Mouse (Mus musculus) thymus, postnatal 0 days (tissue): ENCODE measurements around the gene Wrnip1. TPM values are rescaled to one million over a fixed set of nuclear protein-coding genes. Genes with fewer than 3 reads are reported as not detected.

ENCODE experiments used
- DNase-seq: peaks from one replicate; pipeline ENCODE4 v3.0.0-alpha.2; 2015; ENCODE audit warnings: low spot score
- polyA plus RNA-seq: library from polyadenylated mRNA; unstranded; fragments of >200 nt; fragmentation: Nextera tagmentation; extraction: Ambion mirVana; gene quantifications from 2 replicates; pipeline ENCODE4 v1.2.1, GENCODE M21; 2015

Gene Wrnip1
- polyA plus RNA-seq: 26.1 and 30.2 TPM in 2 replicates

- DNase-seq: peak; percentile 98
Measured at GRCm38 (mm10) chr13:32801693-32802221, at the start of gene Wrnip1. Gene Wrnip1 (plus strand): TSS chr13:32802038.

- DNase-seq: no peak
Measured at GRCm38 (mm10) chr13:32752066-32752657, 49.7 kb upstream of the Wrnip1 start.

DNA sequence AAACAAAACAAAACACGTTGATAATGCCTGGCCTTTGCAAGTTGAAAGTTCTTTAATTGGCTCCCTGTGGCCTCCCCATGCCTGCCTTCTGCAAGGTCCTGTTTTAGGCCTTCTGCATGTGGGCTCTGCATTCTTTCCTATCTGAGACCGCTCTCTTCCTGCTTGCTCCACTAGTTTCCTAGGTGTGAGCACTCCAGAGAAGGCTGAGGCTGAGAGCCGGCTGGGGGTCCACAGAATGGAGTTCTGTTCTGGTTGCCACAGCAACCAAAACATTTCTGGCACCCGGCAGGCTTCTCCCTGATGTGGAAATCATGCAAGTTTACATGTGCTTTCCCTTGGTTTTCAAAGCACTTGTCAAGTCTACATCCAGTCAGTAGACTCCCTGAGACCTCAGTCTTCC lies 42.8 kb upstream of the Wrnip1 start:
- no peak for DNase-seq

GRCm38 (mm10) chr13:32760795-32761194 lies 41.0 kb upstream of the Wrnip1 start:
- no peak for DNase-seq

- DNase-seq: no peak
Measured at GRCm38 (mm10) chr13:32763141-32763540, 38.7 kb upstream of the Wrnip1 start.

GRCm38 (mm10) chr13:32764448-32764847 lies 37.4 kb upstream of the Wrnip1 start:
- peak; percentile 21 for DNase-seq

- peak; percentile 60 for DNase-seq
Measured at GRCm38 (mm10) chr13:32768104-32768503, 33.7 kb upstream of the Wrnip1 start.

DNA sequence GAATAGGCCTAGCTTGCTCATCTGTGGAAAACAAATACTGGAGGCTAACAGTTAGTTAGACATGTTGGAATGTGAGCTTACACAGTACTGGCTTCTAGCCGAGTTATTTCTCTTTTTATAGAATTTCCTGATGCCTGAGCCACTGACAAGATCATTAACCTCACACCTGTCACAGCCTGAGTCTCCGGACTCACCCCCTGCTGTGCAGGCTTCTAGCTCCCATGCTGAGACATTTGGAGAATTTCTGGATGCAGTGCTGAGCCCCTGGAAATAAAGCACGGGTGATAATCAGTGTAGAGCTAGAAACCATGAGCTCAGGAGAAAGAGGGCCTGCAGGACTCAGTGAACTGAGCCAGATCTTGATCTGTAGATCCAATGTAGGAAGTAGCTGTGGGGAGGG lies 31.9 kb upstream of the Wrnip1 start:
- no peak for DNase-seq

GRCm38 (mm10) chr13:32775889-32776288 lies 25.9 kb upstream of the Wrnip1 start:
- DNase-seq: no peak

GRCm38 (mm10) chr13:32776350-32776749 lies 25.5 kb upstream of the Wrnip1 start:
- DNase-seq: no peak

DNA sequence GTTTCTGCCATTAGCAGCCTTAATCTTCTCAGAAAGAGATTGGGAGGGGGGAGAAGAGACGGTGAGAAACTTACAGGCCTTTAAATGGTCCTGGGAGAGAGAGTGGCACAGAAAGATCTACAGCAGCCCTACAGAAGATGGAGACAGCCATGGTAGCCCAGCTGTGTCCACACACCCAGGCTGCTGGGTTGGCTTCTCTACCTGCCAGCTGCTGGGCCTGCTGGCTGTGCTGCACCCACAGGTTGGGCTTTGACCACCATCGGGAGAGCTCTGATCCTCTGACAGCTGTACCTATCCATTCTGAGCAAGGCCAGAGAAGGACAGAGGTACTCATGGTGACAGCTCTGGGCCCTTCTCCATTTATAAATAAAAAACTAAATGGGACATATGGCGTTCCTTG lies 23.0 kb upstream of the Wrnip1 start:
- no peak for DNase-seq

DNA sequence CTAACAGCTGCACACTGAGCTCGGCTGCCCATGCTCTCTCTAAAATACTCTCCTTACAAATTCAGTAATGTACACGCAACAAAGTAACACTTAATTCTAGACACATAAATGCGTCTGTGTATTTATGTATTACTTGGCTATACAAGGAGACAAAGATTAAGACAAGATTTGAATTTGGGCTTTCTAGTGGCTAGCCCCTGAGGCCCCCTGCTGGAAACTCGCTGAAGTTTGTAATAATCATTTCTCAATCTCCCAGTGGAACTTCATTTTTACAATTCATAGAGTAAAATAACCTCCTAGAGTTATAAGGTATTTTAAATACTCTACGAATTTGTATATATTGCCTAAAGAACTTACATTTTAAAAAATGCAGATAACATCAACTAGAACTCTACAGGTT lies 18.8 kb upstream of the Wrnip1 start:
- no peak for DNase-seq

DNA sequence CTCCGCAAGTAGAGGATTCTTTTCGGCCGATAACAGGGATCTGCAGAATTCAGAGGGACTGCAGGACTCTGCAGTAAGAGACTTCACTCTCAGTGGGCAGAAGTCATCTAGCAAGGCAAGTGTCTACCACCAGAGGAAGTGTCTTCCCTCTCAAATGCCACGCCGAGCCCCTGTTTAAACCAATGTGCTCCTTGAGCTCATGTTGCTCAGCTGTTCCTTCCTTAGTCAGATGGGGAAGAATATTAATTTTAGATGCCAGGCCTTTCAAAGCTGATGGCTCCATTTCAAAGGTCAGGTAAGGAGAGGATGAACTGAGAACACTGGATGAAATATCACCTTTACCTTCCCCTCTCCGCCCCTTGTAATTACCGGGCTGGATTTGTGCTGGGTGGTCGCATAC lies 18.0 kb upstream of the Wrnip1 start, which contains the start of gene Mylk4:
Gene Mylk4 (minus strand): TSS at position 139 of the 400 bp plus-strand sequence.
- DNase-seq: no peak

GRCm38 (mm10) chr13:32787584-32787983 lies 14.3 kb upstream of the Wrnip1 start:
- no peak for DNase-seq

DNA sequence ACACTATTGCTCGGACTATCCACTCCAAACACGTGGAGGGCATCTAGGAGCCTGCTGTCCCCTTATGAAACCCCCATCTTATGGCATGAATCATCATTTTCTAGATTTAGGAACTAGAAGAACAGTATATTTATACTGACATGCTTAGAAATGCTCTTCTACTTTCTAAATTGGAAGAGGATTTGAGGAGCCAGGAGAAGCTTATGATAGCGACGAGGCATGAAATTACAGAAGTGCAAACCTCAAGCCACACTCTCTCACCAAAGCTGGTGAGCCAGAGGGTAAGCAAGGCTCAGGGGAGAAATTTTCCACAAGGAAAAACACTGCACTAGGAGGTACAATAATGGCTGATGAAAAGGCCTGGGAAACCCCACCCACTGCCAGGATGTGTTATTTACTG lies 12.1 kb upstream of the Wrnip1 start:
- no peak for DNase-seq

GRCm38 (mm10) chr13:32794619-32795018 lies 7.2 kb upstream of the Wrnip1 start:
- no peak for DNase-seq

GRCm38 (mm10) chr13:32795166-32795565 lies 6.7 kb upstream of the Wrnip1 start:
- no peak for DNase-seq

GRCm38 (mm10) chr13:32797085-32797484 lies 4.8 kb upstream of the Wrnip1 start:
- DNase-seq: no peak

- DNase-seq: peak; percentile 39
Measured at GRCm38 (mm10) chr13:32799131-32799530, 2.7 kb upstream of the Wrnip1 start.

DNA sequence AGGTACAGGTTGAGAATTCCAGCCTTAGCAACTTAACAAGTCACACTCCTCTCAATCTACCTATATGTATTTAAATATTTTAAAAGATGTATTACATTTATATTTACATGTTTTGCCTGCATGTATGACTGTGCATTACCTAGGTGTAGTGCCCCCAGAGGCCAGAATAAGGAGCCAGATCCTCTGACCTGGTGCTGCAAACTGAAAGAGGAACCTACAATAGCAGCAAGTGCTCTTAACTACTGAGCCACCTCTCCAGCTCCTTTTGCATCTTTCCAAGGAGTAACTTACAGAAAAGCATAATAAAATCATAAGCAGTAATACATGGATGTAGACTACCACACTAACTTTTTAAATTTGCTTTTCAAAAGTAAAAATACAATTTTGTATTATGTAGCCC lies 979 bp upstream of the Wrnip1 start:
- peak; percentile 36 for DNase-seq

DNA sequence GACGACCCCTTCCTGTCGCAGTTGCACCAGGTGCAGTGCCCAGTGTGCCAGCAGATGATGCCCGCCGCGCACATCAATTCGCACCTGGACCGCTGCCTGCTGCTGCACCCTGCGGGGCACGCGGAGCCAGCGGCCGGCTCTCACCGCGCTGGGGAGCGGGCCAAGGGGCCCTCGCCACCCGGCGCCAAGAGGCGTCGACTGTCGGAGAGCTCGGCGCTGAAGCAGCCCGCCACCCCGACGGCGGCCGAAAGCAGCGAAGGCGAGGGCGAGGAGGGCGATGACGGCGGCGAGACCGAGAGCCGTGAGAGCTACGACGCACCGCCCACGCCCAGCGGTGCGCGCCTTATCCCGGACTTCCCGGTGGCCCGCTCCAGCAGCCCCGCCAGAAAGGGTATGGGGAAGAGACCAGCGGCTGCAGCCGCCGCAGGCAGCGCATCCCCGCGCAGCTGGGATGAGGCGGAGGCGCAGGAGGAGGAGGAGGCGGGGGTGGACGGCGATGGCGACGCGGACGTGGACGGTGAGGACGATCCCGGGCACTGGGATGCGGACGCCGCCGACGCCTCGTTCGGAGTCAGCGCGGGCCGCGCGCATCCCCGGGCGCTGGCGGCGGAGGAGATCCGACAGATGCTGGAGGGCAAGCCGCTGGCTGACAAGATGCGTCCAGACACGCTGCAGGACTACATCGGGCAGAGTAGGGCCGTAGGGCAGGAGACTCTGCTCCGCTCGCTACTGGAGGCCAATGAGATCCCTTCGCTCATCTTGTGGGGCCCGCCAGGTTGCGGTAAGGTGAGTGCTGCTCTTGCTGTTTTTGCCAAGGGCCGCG lies 632 bp downstream of the Wrnip1 start, which contains the start of gene D930007J09Rik:
Gene D930007J09Rik (minus strand): TSS at position 591 of the 823 bp plus-strand sequence.
- peak; percentile 34 for DNase-seq

- no peak for DNase-seq
Measured at GRCm38 (mm10) chr13:32803701-32804345, 2.0 kb downstream of the Wrnip1 start.
